Mouse (Mus musculus) Patski (cell line): ENCODE data around the gene Coro7. TPM values are rescaled to one million over a fixed set of nuclear protein-coding genes. Genes with fewer than 3 reads are reported as not detected.
"Not testable (repeated sequence)": the region's sequence is repeated elsewhere in the genome, so short reads cannot be mapped to it uniquely, and the experiment has no call there.

ENCODE experiments used
- ATAC-seq: fragments of 100-300 bp; one replicate; pipeline ENCODE4 v1.8.0; 2021
- CTCF ChIA-PET: fragments of 350-600 bp; sonication (Branson Sonifier 250); formaldehyde crosslinking; loops from one replicate; lab custom pipeline; 2022; ENCODE audit warnings: inconsistent platforms; lab: Charles Lee
- POLR2A ChIA-PET: fragments of 350-600 bp; sonication (Branson Sonifier 250); formaldehyde crosslinking; loops from one replicate; lab custom pipeline; 2022; ENCODE audit warnings: antibody characterized with exemption, inconsistent platforms; lab: Charles Lee
- DNase-seq: peaks from one replicate; pipeline ENCODE4 v3.0.0-alpha.2; 2011; ENCODE audit warnings: low read depth, low spot score
- H3K27me3 ChIP-seq: fragments of 371-371 bp; one replicate; pipeline ENCODE4 v1.5.1; 2021
- CTCF ChIP-seq: fragments of 100-300 bp; IDR thresholded peaks from one replicate; pipeline ENCODE4 v1.5.1; 2021
- in situ Hi-C: fragments of 300-500 bp; cut with MboI; formaldehyde crosslinking; loops from 3 replicates; pipeline ENCODE4 v1.11.1; 2018; ENCODE audit warnings: low pct_unique_long_range_greater_than_20kb, mixed read lengths
- polyA plus RNA-seq: library from polyadenylated mRNA; unstranded; gene quantifications from one replicate; pipeline ENCODE4 v1.2.3, GENCODE M21; 2021

The Coro7 gene
- polyA plus RNA-seq, 1 experiment from 2014 or later, result 28.4 TPM

GRCm38 (mm10) chr16:4717866-4718265 lies 38.3 kb upstream of the Coro7 start:
- no peaks in the 10 kb centered on the region for H3K27me3 ChIP-seq
- ATAC-seq (no peak), DNase-seq (no peak)
- in situ Hi-C loops, result loop anchor here (5.0 kb wide), 1 partner anchor 69 kb away; no protein-coding TSS in a partner anchor
- TF ChIP-seq CTCF, result no peak
- ChIA-PET POLR2A (no interaction called here), CTCF (interaction anchor here (1.2 kb wide), 1 partner anchor 9 kb away, joined by 5 read pairs; no protein-coding TSS in a partner anchor)

DNA sequence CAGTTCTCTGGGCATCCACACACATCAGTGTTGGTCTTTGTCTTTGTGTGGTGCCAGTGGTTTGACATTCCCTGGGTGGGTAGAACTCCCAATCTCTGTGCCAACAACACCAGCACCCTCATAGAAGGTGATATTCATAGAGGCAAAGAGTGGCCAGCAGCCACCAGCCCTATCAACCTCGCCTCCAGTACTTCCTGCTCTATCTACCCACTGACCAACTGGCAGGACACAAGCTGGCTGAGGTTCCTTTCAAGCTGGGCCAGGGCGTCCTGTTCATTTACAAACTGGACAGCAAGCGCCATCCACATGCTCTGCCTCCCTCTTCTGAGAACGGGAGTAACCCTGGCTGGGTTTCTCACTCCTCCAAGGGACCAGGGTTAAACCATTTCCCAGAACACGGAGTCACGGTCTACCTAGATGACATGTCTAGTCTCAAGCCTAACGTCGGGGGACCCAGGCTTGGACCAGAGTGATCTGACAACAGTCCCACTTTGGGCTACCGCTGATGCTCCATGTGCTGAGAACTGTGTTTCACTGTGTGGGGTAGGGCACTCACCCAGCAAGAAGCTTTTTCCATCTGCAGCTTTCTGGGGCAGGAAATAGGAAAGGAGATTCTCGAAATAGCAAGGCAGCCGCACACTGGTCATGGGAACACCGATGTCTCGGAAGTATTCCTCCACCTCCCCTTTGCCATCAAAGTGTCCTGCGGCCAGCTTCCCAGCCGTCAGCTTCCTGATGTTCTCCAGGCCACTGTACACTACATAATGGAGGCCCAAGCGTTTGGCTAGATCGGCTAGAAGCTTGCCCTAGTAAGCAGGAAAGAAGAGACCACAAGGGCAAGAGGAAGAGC lies 34.5 kb upstream of the Coro7 start:
- ATAC-seq (no peak), DNase-seq (no peak)
- CTCF ChIA-PET, result interaction anchor here (1.3 to 1.6 kb wide), 2 partner anchors 29 to 47 kb away, joined by 3 to 4 read pairs; no protein-coding TSS in a partner anchor
- POLR2A ChIA-PET, result no interaction called here
- H3K27me3 ChIP-seq, result no peaks in the 10 kb centered on the region
- in situ Hi-C loops, result no loop called here
- no peak for TF ChIP-seq CTCF

GRCm38 (mm10) chr16:4711173-4711572 lies 31.6 kb upstream of the Coro7 start:
- DNase-seq (no peak), ATAC-seq (no peak)
- CTCF ChIA-PET, result no interaction called here
- POLR2A ChIA-PET, result no interaction called here
- no peaks in the 10 kb centered on the region for H3K27me3 ChIP-seq
- no peak for TF ChIP-seq CTCF
- in situ Hi-C loops, result no loop called here

GRCm38 (mm10) chr16:4705541-4705940 lies 26.0 kb upstream of the Coro7 start:
- ChIA-PET CTCF (interaction anchor here (1.2 kb wide), 1 partner anchor 58 kb away, joined by 4 read pairs; no protein-coding TSS in a partner anchor), POLR2A (no interaction called here)
- ATAC-seq (no peak), DNase-seq (no peak)
- no peaks in the 10 kb centered on the region for H3K27me3 ChIP-seq
- in situ Hi-C loops, result no loop called here
- TF ChIP-seq CTCF, result no peak

GRCm38 (mm10) chr16:4702646-4703045 lies 23.1 kb upstream of the Coro7 start:
- CTCF ChIA-PET, result interaction anchor here (1.5 to 1.9 kb wide), 2 partner anchors 12 to 95 kb away, joined by 3 to 7 read pairs; no protein-coding TSS in a partner anchor
- in situ Hi-C loops, result no loop called here
- no peak for ATAC-seq
- H3K27me3 ChIP-seq, result no peaks in the 10 kb centered on the region
- POLR2A ChIA-PET, result no interaction called here
- TF ChIP-seq CTCF, result no peak
- DNase-seq, result no peak

DNA sequence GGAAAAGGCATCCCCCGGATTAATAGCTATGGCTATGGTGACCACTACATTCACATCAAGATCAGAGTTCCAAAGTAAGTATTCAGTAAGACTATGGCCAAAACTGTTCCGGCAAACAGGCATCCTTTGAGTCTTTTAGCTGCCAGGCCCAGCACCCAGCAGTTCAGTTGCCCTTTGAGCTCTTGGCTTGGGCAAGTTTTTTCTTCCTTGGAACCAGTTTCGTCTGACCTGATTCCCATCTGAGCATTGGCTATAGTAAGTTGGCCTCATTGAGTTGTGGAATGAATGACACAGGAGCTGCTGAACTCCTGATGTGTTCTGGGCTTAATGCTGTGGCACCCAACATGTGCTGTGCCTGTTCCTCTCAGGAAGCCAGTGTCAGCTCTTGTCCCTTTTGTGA lies 21.6 kb upstream of the Coro7 start:
- in situ Hi-C loops, result no loop called here
- ChIA-PET POLR2A (no interaction called here), CTCF (interaction anchor here (1.4 to 1.9 kb wide), 3 partner anchors 8 to 67 kb away, joined by 3 to 7 read pairs (median 5); no protein-coding TSS in a partner anchor)
- H3K27me3 ChIP-seq, result no peaks in the 10 kb centered on the region
- TF ChIP-seq CTCF, result no peak
- ATAC-seq, result no peak
- no peak for DNase-seq

DNA sequence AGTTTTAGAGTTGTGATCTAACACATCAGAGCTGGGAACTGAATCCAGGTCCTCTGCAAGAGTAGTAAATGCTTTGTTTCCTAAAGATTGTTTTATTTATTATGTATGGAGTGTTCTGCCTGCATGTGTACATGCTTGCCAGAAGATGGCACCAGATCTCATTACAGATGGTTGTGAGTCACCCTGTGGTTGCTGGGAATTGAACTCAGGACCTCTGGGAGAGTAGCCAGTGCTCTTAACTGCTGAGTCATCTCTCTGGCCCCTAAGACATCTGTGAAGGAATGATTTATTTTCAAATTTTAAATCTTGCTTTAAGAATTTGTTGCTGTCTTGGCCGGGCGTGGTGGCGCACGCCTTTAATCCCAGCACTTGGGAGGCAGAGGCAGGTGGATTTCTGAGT lies 9.8 kb upstream of the Coro7 start:
- ATAC-seq, POLR2A ChIA-PET, DNase-seq, H3K27me3 ChIP-seq: not testable (repeated sequence)
- in situ Hi-C loops, result loop anchor here (25.0 kb wide), 1 partner anchor 448 kb away; the partner anchor contains the start of genes Ppl and Sec14l5
- CTCF ChIA-PET, result interaction anchor here (1.6 to 2.3 kb wide), 2 partner anchors 12 to 15 kb away, joined by 5 to 7 read pairs; no protein-coding TSS in a partner anchor

DNA sequence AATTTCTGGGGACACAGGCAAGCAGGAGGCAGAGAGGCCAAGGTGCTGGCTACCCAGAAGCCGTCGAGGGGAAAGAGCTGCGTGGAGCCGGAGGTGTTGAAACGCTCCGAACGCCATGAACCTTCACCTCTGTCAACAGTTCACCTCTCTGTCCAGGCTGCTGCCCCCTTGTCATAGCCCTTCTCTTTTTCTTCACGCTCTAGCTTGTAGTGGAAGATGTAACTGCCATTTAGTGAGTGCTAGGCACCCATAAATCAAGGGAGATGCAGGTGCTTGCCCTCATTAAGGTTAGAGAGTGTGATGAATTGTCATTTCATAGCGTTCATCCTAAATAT lies 4.8 kb upstream of the Coro7 start:
- ChIA-PET CTCF (interaction anchor here (1.2 kb wide), 1 partner anchor 28 kb away, joined by 3 read pairs; no protein-coding TSS in a partner anchor), POLR2A (no interaction called here)
- in situ Hi-C loops, result loop anchor here (25.0 kb wide), 1 partner anchor 453 kb away; the partner anchor contains the start of genes Ppl and Sec14l5
- DNase-seq (no peak), ATAC-seq (no peak)
- TF ChIP-seq CTCF, result no peak
- H3K27me3 ChIP-seq, result no peaks in the 10 kb centered on the region

- H3K27me3 ChIP-seq, result no peaks in the 10 kb centered on the region
- no peak for TF ChIP-seq CTCF
- DNase-seq (peak; percentile 83), ATAC-seq (peak; percentile 79)
- POLR2A ChIA-PET, result no interaction called here
- CTCF ChIA-PET, result interaction anchor here (1.2 to 2.2 kb wide), 2 partner anchors 16 to 29 kb away, joined by 3 to 12 read pairs; no protein-coding TSS in a partner anchor
- in situ Hi-C loops, result loop anchor here (25.0 kb wide), 1 partner anchor 453 kb away; the partner anchor contains the start of genes Ppl and Sec14l5
Measured at GRCm38 (mm10) chr16:4683581-4684456, 4.2 kb upstream of the Coro7 start.

DNA sequence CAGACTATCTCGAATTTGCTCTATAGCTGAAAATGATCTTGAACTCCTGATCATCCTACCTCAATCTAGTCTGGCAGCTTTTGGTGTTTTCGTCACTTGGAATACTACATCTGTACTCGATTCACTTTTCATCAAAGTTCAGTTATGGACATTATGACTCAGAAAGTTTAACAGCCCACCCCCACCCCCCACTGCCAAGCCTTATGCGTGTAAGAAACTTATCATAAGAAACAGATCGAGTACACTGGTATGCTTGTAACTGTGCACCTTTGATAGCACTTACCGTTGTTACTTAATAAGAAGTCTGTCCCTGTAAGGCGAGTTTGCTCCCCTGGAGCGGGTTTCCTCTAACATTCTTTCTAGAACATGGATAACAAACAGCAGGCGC lies 3.6 kb upstream of the Coro7 start:
- ChIA-PET CTCF (interaction anchor here (1.3 to 2.2 kb wide), 2 partner anchors 15 to 80 kb away, joined by 3 to 12 read pairs; no protein-coding TSS in a partner anchor), POLR2A (interaction anchor here (0.5 to 1.5 kb wide), 2 partner anchors 54 to 57 kb away, joined by 3 to 4 read pairs; no protein-coding TSS in a partner anchor)
- ATAC-seq, result peak; percentile 2
- no peak for TF ChIP-seq CTCF
- in situ Hi-C loops, result loop anchor here (25.0 kb wide), 1 partner anchor 454 kb away; the partner anchor contains the start of genes Ppl and Sec14l5
- H3K27me3 ChIP-seq, result no peaks in the 10 kb centered on the region
- DNase-seq, result no peak
